27 mouse cellular contexts compared by ENCODE assay signal in genomic region chr15:102273982-102274716, GRCm38 (mm10). TPM values are rescaled to one million over a fixed set of nuclear protein-coding genes. Genes with fewer than 3 reads are reported as not detected.
A peak's percentile ranks its signal among the peaks of the same experiment; 100 is the strongest.
DNase-seq lines count a peak whose midpoint lies in the region; ATAC-seq and TF ChIP-seq lines count a peak whose summit lies in the region.
"Had no signal": no experiment of that assay in that cellular context is flagged by ENCODE, and none has a peak within 500 bp of the region (broad histone marks: within the 10 kb centered on the region; RNA-seq: fewer than 3 reads in every experiment).

No protein-coding gene starts in this region.

- H3K4me1 ChIP-seq in intestine, postnatal 0 days (replicated peaks; ENCODE audit: control insufficient read depth, insufficient read depth, low read length), result 0 out of 2 replicates have a peak, but pooled peaks cover 3% of the 10 kb centered on the region
- H3K4me1 ChIP-seq in intestine, embryonic 15.5 days (replicated peaks), result peaks cover 5% of the 10 kb centered on the region
- H3K4me1 ChIP-seq in lung, postnatal 0 days (ENCODE audit: insufficient read depth, low read depth, low read length), result peaks cover 6% of the 10 kb centered on the region; the same call in 1 of the 2 replicates
- H3K4me1 ChIP-seq in lung, adult 2 months (ENCODE audit: control insufficient read depth, insufficient read depth, low read length), result peaks cover 5% of the 10 kb centered on the region; the same call in 1 of the 2 replicates
- peaks cover 0 to 4% of the 10 kb centered on the region in 2 experiments; a peak in 2 of 4 replicates for H3K4me1 ChIP-seq in MEL (ENCODE audit: control insufficient read depth in 1 of 2, insufficient read depth in 2 of 2, low read length in 2 of 2)
- 0 out of 2 replicates have a peak, but pooled peaks cover 3% of the 10 kb centered on the region for H3K4me1 ChIP-seq in stomach, postnatal 0 days (replicated peaks; ENCODE audit: control insufficient read depth, insufficient read depth)
- H3K4me1 ChIP-seq in hindbrain, embryonic 13.5 days (replicated peaks), result peaks cover 5% of the 10 kb centered on the region

- no peak for TF ChIP-seq EP300 in lung, postnatal 0 days (IDR thresholded peaks at IDR 0.05)
- TF ChIP-seq EP300 in MEL (IDR thresholded peaks at IDR 0.05; ENCODE audit: low read depth in 1 of 2, low read length in 2 of 2), result no peak
- TF ChIP-seq EP300 in stomach, postnatal 0 days (optimal IDR thresholded peaks at IDR 0.05), result no peak

- no peak overlapping the region for H3K4me2 ChIP-seq in intestine, postnatal 0 days (replicated peaks; ENCODE audit: low read depth)
- H3K4me2 ChIP-seq in intestine, embryonic 15.5 days (replicated peaks), result no peak overlapping the region
- H3K4me2 ChIP-seq in lung, postnatal 0 days (replicated peaks; ENCODE audit: low read depth, low read length), result no peak overlapping the region
- H3K4me2 ChIP-seq in stomach, postnatal 0 days (replicated peaks; ENCODE audit: low read depth), result no peak overlapping the region
- H3K4me2 ChIP-seq in hindbrain, embryonic 13.5 days, result no peak overlapping the region
- H3K4me2 ChIP-seq: heart, embryonic 13.5 days; hindbrain, embryonic 15.5 days; limb, embryonic 12.5 days; liver, embryonic 15.5 days had no signal

- no peak overlapping the region for H3K27ac ChIP-seq in intestine, postnatal 0 days (ENCODE audit: low read depth, low read length)
- no peak overlapping the region for H3K27ac ChIP-seq in intestine, embryonic 15.5 days
- no peak overlapping the region for H3K27ac ChIP-seq in lung, postnatal 0 days (ENCODE audit: low read length)
- H3K27ac ChIP-seq in MEL (ENCODE audit: control insufficient read depth, low read depth, low read length), result no peak overlapping the region
- H3K27ac ChIP-seq in stomach, postnatal 0 days (replicated peaks), result no peak overlapping the region
- H3K27ac ChIP-seq in hindbrain, embryonic 13.5 days, result no peak overlapping the region
- H3K27ac ChIP-seq: forebrain, embryonic 10.5 days; heart, embryonic 13.5 days; hindbrain, embryonic 15.5 days; limb, embryonic 12.5 days; liver, embryonic 15.5 days had no signal

- no peaks in the 10 kb centered on the region for H3K79me2 ChIP-seq in MEL (ENCODE audit: control insufficient read depth, insufficient read depth, low read length, poor library complexity)

- ATAC-seq in intestine, postnatal 0 days, result no peak
- ATAC-seq in intestine, embryonic 15.5 days, result no peak
- ATAC-seq in lung, postnatal 0 days, result no peak
- ATAC-seq in stomach, postnatal 0 days (ENCODE audit: low FRiP score, low TSS enrichment), result no peak
- ATAC-seq in hindbrain, embryonic 13.5 days (ENCODE audit: low FRiP score), result no peak
- ATAC-seq: forebrain, postnatal 0 days; intestine, embryonic 16.5 days had no signal

- H3K36me3 ChIP-seq in intestine, postnatal 0 days (ENCODE audit: control insufficient read depth, insufficient read depth), result no peaks in the 10 kb centered on the region
- no peaks in the 10 kb centered on the region for H3K36me3 ChIP-seq in intestine, embryonic 15.5 days
- no peaks in the 10 kb centered on the region for H3K36me3 ChIP-seq in lung, postnatal 0 days (ENCODE audit: insufficient read depth, low read length)
- peaks cover 0 to 3% of the 10 kb centered on the region in 2 experiments; a peak in 1 of 4 replicates for H3K36me3 ChIP-seq in MEL (ENCODE audit: control insufficient read depth in 1 of 2, insufficient read depth in 2 of 2, low read length in 2 of 2)
- H3K36me3 ChIP-seq in stomach, postnatal 0 days (ENCODE audit: control insufficient read depth, insufficient read depth, low read length), result no peaks in the 10 kb centered on the region
- H3K36me3 ChIP-seq in hindbrain, embryonic 13.5 days, result no peaks in the 10 kb centered on the region
- H3K36me3 ChIP-seq: forebrain, embryonic 10.5 days; heart, embryonic 13.5 days; hindbrain, embryonic 15.5 days; limb, embryonic 12.5 days; liver, embryonic 15.5 days had no signal

- peak; percentile 70 for TF ChIP-seq RAD21 in MEL (IDR thresholded peaks at IDR 0.05; ENCODE audit: low read depth, low read length)

- H3K9me3 ChIP-seq in intestine, postnatal 0 days (ENCODE audit: control insufficient read depth), result no peaks in the 10 kb centered on the region
- H3K9me3 ChIP-seq in intestine, embryonic 15.5 days, result no peaks in the 10 kb centered on the region
- H3K9me3 ChIP-seq in lung, postnatal 0 days (ENCODE audit: low read length), result no peaks in the 10 kb centered on the region
- no peaks in the 10 kb centered on the region for H3K9me3 ChIP-seq in MEL (replicated peaks; ENCODE audit: insufficient read depth, low read length)
- no peaks in the 10 kb centered on the region for H3K9me3 ChIP-seq in stomach, postnatal 0 days (ENCODE audit: control insufficient read depth, low read length)
- H3K9me3 ChIP-seq in hindbrain, embryonic 13.5 days, result no peaks in the 10 kb centered on the region
- H3K9me3 ChIP-seq: forebrain, embryonic 10.5 days; heart, embryonic 13.5 days; hindbrain, embryonic 15.5 days; limb, embryonic 12.5 days; liver, embryonic 15.5 days had no signal

- TF ChIP-seq CTCF in intestine, postnatal 0 days (IDR thresholded peaks at IDR 0.05; ENCODE audit: low read depth), result peak; percentile 51
- peak; percentile 46 for TF ChIP-seq CTCF in lung, postnatal 0 days (IDR thresholded peaks at IDR 0.05)
- no peak for TF ChIP-seq CTCF in lung, adult 2 months (IDR thresholded peaks at IDR 0.05; ENCODE audit: insufficient read depth, low read length)
- peak; percentile 34 to 72 (median 64) for TF ChIP-seq CTCF in MEL (IDR thresholded peaks at IDR 0.05 in 2 of 3, conservative IDR thresholded peaks at IDR 0.05 in 1 of 3; ENCODE audit: control insufficient read depth in 1 of 3, insufficient read depth in 1 of 3, low read depth in 2 of 3, low read length in 3 of 3, poor library complexity in 1 of 3, severe bottlenecking in 1 of 3)
- peak; percentile 54 for TF ChIP-seq CTCF in stomach, postnatal 0 days (IDR thresholded peaks at IDR 0.05; ENCODE audit: low read depth)

- H3K27me3 ChIP-seq in intestine, postnatal 0 days (replicated peaks; ENCODE audit: control insufficient read depth, insufficient read depth, low read length), result no peaks in the 10 kb centered on the region
- H3K27me3 ChIP-seq in intestine, embryonic 15.5 days (replicated peaks), result peaks cover 4% of the 10 kb centered on the region; the same call in 1 of the 2 replicates
- H3K27me3 ChIP-seq in lung, postnatal 0 days (replicated peaks; ENCODE audit: insufficient read depth, low read length), result no peaks in the 10 kb centered on the region
- H3K27me3 ChIP-seq in MEL (ENCODE audit: control insufficient read depth in 1 of 2, insufficient read depth in 2 of 2, low read length in 2 of 2), result peaks cover 14% of the 10 kb centered on the region in 2 experiments
- H3K27me3 ChIP-seq in stomach, postnatal 0 days (ENCODE audit: control insufficient read depth, insufficient read depth, low read length), result no peaks in the 10 kb centered on the region
- H3K27me3 ChIP-seq in hindbrain, embryonic 13.5 days, result peaks cover 27% of the 10 kb centered on the region
- H3K27me3 ChIP-seq: limb, embryonic 12.5 days had no signal

- H3K9ac ChIP-seq in intestine, postnatal 0 days (ENCODE audit: low read depth, low read length), result no peak overlapping the region
- H3K9ac ChIP-seq in intestine, embryonic 15.5 days, result no peak overlapping the region
- no peak overlapping the region for H3K9ac ChIP-seq in lung, postnatal 0 days (replicated peaks; ENCODE audit: low read depth)
- H3K9ac ChIP-seq in MEL (ENCODE audit: control insufficient read depth, low read depth, low read length, poor library complexity, severe bottlenecking), result no peak overlapping the region
- no peak overlapping the region for H3K9ac ChIP-seq in stomach, postnatal 0 days (ENCODE audit: low read length)
- no peak overlapping the region for H3K9ac ChIP-seq in hindbrain, embryonic 13.5 days
- H3K9ac ChIP-seq: forebrain, postnatal 0 days; heart, embryonic 13.5 days; hindbrain, embryonic 15.5 days; limb, embryonic 12.5 days; liver, embryonic 15.5 days had no signal

- no peak for TF ChIP-seq POLR2A in lung, adult 2 months (IDR thresholded peaks at IDR 0.05; ENCODE audit: borderline replicate concordance, extremely low read depth, low read depth, low read length)
- no peak for TF ChIP-seq POLR2A in MEL (IDR thresholded peaks at IDR 0.05; ENCODE audit: control insufficient read depth in 1 of 2, insufficient read depth in 1 of 2, low read depth in 1 of 2, low read length in 2 of 2, poor library complexity in 1 of 2)

- DNase-seq in lung, postnatal 0 days (ENCODE audit: low spot score), result no peak
- DNase-seq in lung, adult 2 months, result no peak
- no peak for DNase-seq in MEL (ENCODE audit: low read depth, low spot score)
- no peak for DNase-seq in stomach, postnatal 0 days (ENCODE audit: low spot score)
- no peak for DNase-seq in cerebellum, adult 11 months
- DNase-seq: adrenal gland, adult 8-10 months; cerebellum, postnatal 14 days; embryo, embryonic 11 days; forebrain, postnatal 0 days; heart, adult 11 months; kidney, postnatal 14 days; layer of hippocampus, adult 9-11 months; right cerebral cortex, postnatal 4 days had no signal

- H3K4me3 ChIP-seq in intestine, postnatal 0 days (ENCODE audit: low read depth, low read length), result no peak overlapping the region
- no peak overlapping the region for H3K4me3 ChIP-seq in intestine, embryonic 15.5 days (replicated peaks)
- H3K4me3 ChIP-seq in lung, postnatal 0 days (ENCODE audit: low read depth, low read length), result no peak overlapping the region
- no peak overlapping the region for H3K4me3 ChIP-seq in lung, adult 2 months (replicated peaks; ENCODE audit: extremely low read depth, low read depth, low read length)
- no peak overlapping the region for H3K4me3 ChIP-seq in MEL (ENCODE audit: control insufficient read depth in 1 of 2, insufficient read depth in 1 of 2, low read depth in 2 of 2, low read length in 2 of 2)
- no peak overlapping the region for H3K4me3 ChIP-seq in stomach, postnatal 0 days (ENCODE audit: low read depth, low read length)
- no peak overlapping the region for H3K4me3 ChIP-seq in hindbrain, embryonic 13.5 days
- H3K4me3 ChIP-seq: forebrain, embryonic 10.5 days; heart, embryonic 13.5 days; hindbrain, embryonic 15.5 days; limb, embryonic 12.5 days; liver, embryonic 15.5 days had no signal

- WGBS in intestine, postnatal 0 days, result 70% methylated on average over 6 of the region's 6 CpGs
- 72% methylated on average over 6 of the region's 6 CpGs for WGBS in intestine, embryonic 15.5 days
- WGBS in lung, postnatal 0 days, result 70% methylated on average over 6 of the region's 6 CpGs
- 72% methylated on average over 6 of the region's 6 CpGs for WGBS in lung, adult 2 months
- 72% methylated on average over 6 of the region's 6 CpGs for WGBS in stomach, postnatal 0 days
- 74% methylated on average over 6 of the region's 6 CpGs for WGBS in hindbrain, embryonic 13.5 days

RNA-seq across cellular contexts. Expression of gene Gm9918, which starts 3.8 kb away (rescaled TPM):
- 0.07 TPM in 1 of 2 replicates, not detected in the other for polyA plus RNA-seq in intestine, postnatal 0 days (2015; fragmentation: Nextera tagmentation; extraction: Ambion mirVana)
- polyA plus RNA-seq in intestine, embryonic 15.5 days (2015; fragmentation: Nextera tagmentation; extraction: Ambion mirVana), result 0.08 and 0.14 TPM in 2 replicates
- 0.13 and 0.36 TPM in 2 replicates for polyA plus RNA-seq in lung, postnatal 0 days (2015; fragmentation: Nextera tagmentation; extraction: Ambion mirVana)
- 0.31 and 0.60 TPM in 2 replicates for polyA plus RNA-seq in lung, adult 2 months (2012; rRNA removed)
- total RNA-seq in MEL (2012; rRNA removed), result not detected in 2 replicates
- polyA plus RNA-seq in MEL (2012; ENCODE audit: insufficient read depth in 1 of 2, insufficient read length in 2 of 2, low read depth in 1 of 2, low replicate concordance in 2 of 2, missing spikeins in 1 of 2), result under 1 TPM in 1 of 2 experiments, not detected in 1; 0.04 TPM
- 0.10 and 0.12 TPM in 2 replicates for polyA plus RNA-seq in stomach, postnatal 0 days (2015; fragmentation: Nextera tagmentation; extraction: Ambion mirVana)
- polyA plus RNA-seq in hindbrain, embryonic 13.5 days (2015; fragmentation: Nextera tagmentation; extraction: Ambion mirVana), result 0.14 and 0.22 TPM in 2 replicates
- total RNA-seq: forebrain, postnatal 0 days; gastrocnemius, adult 18-20 months; heart, postnatal 25 days; left cerebral cortex, postnatal 10 days; monocyte, adult 5-6 weeks had no signal
- polyA plus RNA-seq: C2C12; forebrain, postnatal 0 days; heart, embryonic 13.5 days; liver, embryonic 15.5 days had no signal

RNA-seq across cellular contexts. Expression of gene Mfsd5, which starts 5.1 kb away (rescaled TPM):
- 80.4 and 81.1 TPM in 2 replicates for polyA plus RNA-seq in intestine, postnatal 0 days (2015; fragmentation: Nextera tagmentation; extraction: Ambion mirVana)
- polyA plus RNA-seq in intestine, embryonic 15.5 days (2015; fragmentation: Nextera tagmentation; extraction: Ambion mirVana), result 66.2 and 67.9 TPM in 2 replicates
- polyA plus RNA-seq in lung, postnatal 0 days (2015; fragmentation: Nextera tagmentation; extraction: Ambion mirVana), result 70.4 and 72.7 TPM in 2 replicates
- 95.4 and 97.1 TPM in 2 replicates for polyA plus RNA-seq in lung, adult 2 months (2012; rRNA removed)
- total RNA-seq in MEL (2012; rRNA removed), result 49.7 and 56.3 TPM in 2 replicates
- polyA plus RNA-seq in MEL (2012; ENCODE audit: insufficient read depth in 1 of 2, insufficient read length in 2 of 2, low read depth in 1 of 2, low replicate concordance in 2 of 2, missing spikeins in 1 of 2), result 100 to 1,000 TPM in 1 of 2 experiments, 10 to 100 TPM in 1; 83.6 to 115 TPM
- 81.6 and 83.6 TPM in 2 replicates for polyA plus RNA-seq in stomach, postnatal 0 days (2015; fragmentation: Nextera tagmentation; extraction: Ambion mirVana)
- 54.7 TPM in 2 replicates for polyA plus RNA-seq in hindbrain, embryonic 13.5 days (2015; fragmentation: Nextera tagmentation; extraction: Ambion mirVana)

RNA-seq across cellular contexts. Expression of gene Rarg, which starts 16.8 kb away (rescaled TPM):
- polyA plus RNA-seq in intestine, postnatal 0 days (2015; fragmentation: Nextera tagmentation; extraction: Ambion mirVana), result 5.9 and 7.3 TPM in 2 replicates
- polyA plus RNA-seq in intestine, embryonic 15.5 days (2015; fragmentation: Nextera tagmentation; extraction: Ambion mirVana), result 15.8 and 16.5 TPM in 2 replicates
- 35.8 and 40.2 TPM in 2 replicates for polyA plus RNA-seq in lung, postnatal 0 days (2015; fragmentation: Nextera tagmentation; extraction: Ambion mirVana)
- 75.1 and 93.9 TPM in 2 replicates for polyA plus RNA-seq in lung, adult 2 months (2012; rRNA removed)
- total RNA-seq in MEL (2012; rRNA removed), result 0.39 and 0.59 TPM in 2 replicates
- polyA plus RNA-seq in MEL (2012; ENCODE audit: insufficient read depth in 1 of 2, insufficient read length in 2 of 2, low read depth in 1 of 2, low replicate concordance in 2 of 2, missing spikeins in 1 of 2), result 1 to 10 TPM in 1 of 2 experiments, not detected in 1; 5.8 TPM
- 27.2 and 34.6 TPM in 2 replicates for polyA plus RNA-seq in stomach, postnatal 0 days (2015; fragmentation: Nextera tagmentation; extraction: Ambion mirVana)
- polyA plus RNA-seq in hindbrain, embryonic 13.5 days (2015; fragmentation: Nextera tagmentation; extraction: Ambion mirVana), result 5.7 and 7.1 TPM in 2 replicates

RNA-seq across cellular contexts. Expression of gene Espl1, which starts 21.9 kb away (rescaled TPM):
- polyA plus RNA-seq in intestine, postnatal 0 days (2015; fragmentation: Nextera tagmentation; extraction: Ambion mirVana), result 4.7 and 5.4 TPM in 2 replicates
- polyA plus RNA-seq in intestine, embryonic 15.5 days (2015; fragmentation: Nextera tagmentation; extraction: Ambion mirVana), result 18.3 and 19.7 TPM in 2 replicates
- polyA plus RNA-seq in lung, postnatal 0 days (2015; fragmentation: Nextera tagmentation; extraction: Ambion mirVana), result 0.99 and 1.4 TPM in 2 replicates
- 2.4 and 3.8 TPM in 2 replicates for polyA plus RNA-seq in lung, adult 2 months (2012; rRNA removed)
- 49.8 and 52.5 TPM in 2 replicates for total RNA-seq in MEL (2012; rRNA removed)
- 100 to 1,000 TPM in 1 of 2 experiments, 10 to 100 TPM in 1; 94.1 to 142 TPM for polyA plus RNA-seq in MEL (2012; ENCODE audit: insufficient read depth in 1 of 2, insufficient read length in 2 of 2, low read depth in 1 of 2, low replicate concordance in 2 of 2, missing spikeins in 1 of 2)
- 2.2 and 4.0 TPM in 2 replicates for polyA plus RNA-seq in stomach, postnatal 0 days (2015; fragmentation: Nextera tagmentation; extraction: Ambion mirVana)
- polyA plus RNA-seq in hindbrain, embryonic 13.5 days (2015; fragmentation: Nextera tagmentation; extraction: Ambion mirVana), result 7.0 and 7.2 TPM in 2 replicates

RNA-seq across cellular contexts. Expression of gene Itgb7, which starts 42.4 kb away (rescaled TPM):
- polyA plus RNA-seq in intestine, postnatal 0 days (2015; fragmentation: Nextera tagmentation; extraction: Ambion mirVana), result 2.6 and 2.9 TPM in 2 replicates
- polyA plus RNA-seq in intestine, embryonic 15.5 days (2015; fragmentation: Nextera tagmentation; extraction: Ambion mirVana), result 10.8 and 12.9 TPM in 2 replicates
- polyA plus RNA-seq in lung, postnatal 0 days (2015; fragmentation: Nextera tagmentation; extraction: Ambion mirVana), result 3.6 and 4.3 TPM in 2 replicates
- 22.0 and 32.4 TPM in 2 replicates for polyA plus RNA-seq in lung, adult 2 months (2012; rRNA removed)
- total RNA-seq in MEL (2012; rRNA removed), result 7.4 TPM in 2 replicates
- 10 to 100 TPM in 1 of 2 experiments, not detected in 1; 15.2 TPM for polyA plus RNA-seq in MEL (2012; ENCODE audit: insufficient read depth in 1 of 2, insufficient read length in 2 of 2, low read depth in 1 of 2, low replicate concordance in 2 of 2, missing spikeins in 1 of 2)
- 1.2 TPM in 2 replicates for polyA plus RNA-seq in stomach, postnatal 0 days (2015; fragmentation: Nextera tagmentation; extraction: Ambion mirVana)
- 0.45 and 1.5 TPM in 2 replicates for polyA plus RNA-seq in hindbrain, embryonic 13.5 days (2015; fragmentation: Nextera tagmentation; extraction: Ambion mirVana)
